Mouse (Mus musculus) heart, embryonic 14.5 days (tissue): ENCODE data around the gene Marcksl1. TPM values are rescaled to one million over a fixed set of nuclear protein-coding genes. Genes with fewer than 3 reads are reported as not detected.
A peak's percentile ranks its signal among the peaks of the same experiment; 100 is the strongest.

Experiments used
- ATAC-seq: fragments of 200-750 bp; cut with Nextera tagmentation; 2 replicates; pipeline ENCODE4 v1.8.0; 2017; ENCODE audit warnings: low read depth, moderate TSS enrichment; ENCODE audit not compliant: insufficient number of reproducible peaks, insufficient read depth, low FRiP score
- H3K27ac ChIP-seq, 2 experiments: fragments of 200-500 bp in 1 of 2; fragments of 300-500 bp in 1 of 2; sonication (generic) in 1 of 2; replicated peaks in 1 of 2; 2 replicates each; pipeline ENCODE4 v1.5.1; 2012 to 2014; ENCODE audit warnings: low read depth in 2 of 2, low read length in 2 of 2, control low read depth in 1 of 2, mild to moderate bottlenecking in 1 of 2, mixed read lengths in 1 of 2; ENCODE audit not compliant: control insufficient read depth in 1 of 2, insufficient read depth in 1 of 2
- H3K27me3 ChIP-seq: fragments of 300-500 bp; sonication (generic); 2 replicates; pipeline ENCODE4 v1.6.1; 2014; ENCODE audit warnings: mild to moderate bottlenecking, low read length, control low read depth; ENCODE audit not compliant: control insufficient read depth, insufficient read depth
- H3K36me3 ChIP-seq: fragments of 300-500 bp; sonication (generic); 2 replicates; pipeline ENCODE4 v1.6.1; 2014; ENCODE audit warnings: mild to moderate bottlenecking, control low read depth, low read length, mixed read lengths; ENCODE audit not compliant: control insufficient read depth, insufficient read depth
- H3K4me1 ChIP-seq, 2 experiments: fragments of 200-500 bp in 1 of 2; fragments of 300-500 bp in 1 of 2; sonication (generic) in 1 of 2; 2 replicates each; pipeline ENCODE4 v1.6.1; 2012 to 2014; ENCODE audit warnings: low read length in 2 of 2, control low read depth in 1 of 2, mixed read lengths in 1 of 2; ENCODE audit not compliant: control insufficient read depth in 2 of 2, insufficient read depth in 2 of 2
- H3K4me2 ChIP-seq: fragments of 300-500 bp; sonication (generic); 2 replicates; pipeline ENCODE4 v1.6.1; 2014; ENCODE audit warnings: mild to moderate bottlenecking, low read length
- H3K4me3 ChIP-seq, 2 experiments: fragments of 200-500 bp in 1 of 2; fragments of 300-500 bp in 1 of 2; sonication (generic) in 1 of 2; 2 replicates each; pipeline ENCODE4 v1.5.1; 2012 to 2014; ENCODE audit warnings: low read length in 2 of 2, mild to moderate bottlenecking in 2 of 2, control low read depth in 1 of 2, low read depth in 1 of 2, moderate library complexity in 1 of 2; ENCODE audit not compliant: control insufficient read depth in 1 of 2, insufficient read depth in 1 of 2
- H3K9ac ChIP-seq: fragments of 300-500 bp; sonication (generic); 2 replicates; pipeline ENCODE4 v1.6.1; 2014; ENCODE audit warnings: mild to moderate bottlenecking, low read length
- H3K9me3 ChIP-seq: fragments of 300-500 bp; sonication (generic); 2 replicates; pipeline ENCODE4 v1.6.1; 2016; ENCODE audit warnings: low read length, control low read depth; ENCODE audit not compliant: control insufficient read depth
- WGBS: fragments of 180-500 bp; shearing (Covaris S2); extraction: QIAGEN DNeasy Blood & Tissue Kit; methylation state at CpG from one replicate; pipeline ENCODE4 v1.1.7; 2014; 5-methylcytosine and 5-hydroxymethylcytosine counted together
- polyA plus RNA-seq: library from polyadenylated mRNA; unstranded; fragments of >200 nt; fragmentation: Nextera tagmentation; extraction: Ambion mirVana; gene quantifications from 2 replicates; pipeline ENCODE4 v1.2.1, GENCODE M21; 2014

Gene Marcksl1
- polyA plus RNA-seq, 1 experiment from 2014 or later = 313 TPM

GRCm38 (mm10) chr4:129511413-129512096, 1.8 kb upstream of the Marcksl1 start:
- 0 out of 2 replicates have a peak overlapping the region, but pooled peaks have one; percentile 11 for H3K9ac ChIP-seq
- H3K9me3 ChIP-seq = no peaks in the 10 kb centered on the region
- peaks cover 16% of the 10 kb centered on the region for H3K36me3 ChIP-seq
- H3K4me1 ChIP-seq = peaks cover 25 to 27% of the 10 kb centered on the region in 2 experiments
- H3K4me2 ChIP-seq = no peak overlapping the region
- peak overlapping the region in 1 of 2 experiments; percentile 12; a peak in 1 of 4 replicates for H3K27ac ChIP-seq
- ATAC-seq = no peak
- 59% methylated on average over 6 of the region's 6 CpGs for WGBS
- no peak overlapping the region for H3K4me3 ChIP-seq
- no peaks in the 10 kb centered on the region for H3K27me3 ChIP-seq

GRCm38 (mm10) chr4:129513891-129514290, 510 bp downstream of the Marcksl1 start:
- H3K4me1 ChIP-seq = peaks cover 15% of the 10 kb centered on the region in 2 experiments
- WGBS = under 1% methylated on average over 40 of the region's 57 CpGs
- peak; percentile 23; the same call in 1 of the 2 replicates for ATAC-seq
- no peaks in the 10 kb centered on the region for H3K27me3 ChIP-seq
- H3K36me3 ChIP-seq = peaks cover 39% of the 10 kb centered on the region
- H3K4me2 ChIP-seq = peak overlapping the region; percentile 73
- H3K9me3 ChIP-seq = no peaks in the 10 kb centered on the region
- peak overlapping the region; percentile 67 to 72 for H3K4me3 ChIP-seq
- peak overlapping the region; percentile 99 for H3K9ac ChIP-seq
- peak overlapping the region; percentile 37 to 82; a peak in 3 of 4 replicates for H3K27ac ChIP-seq

GRCm38 (mm10) chr4:129514300-129514898, 1.0 kb downstream of the Marcksl1 start:
- Histone ChIP-seq H3K9me3 (no peaks in the 10 kb centered on the region), H3K27me3 (no peaks in the 10 kb centered on the region), H3K27ac (peak overlapping the region; percentile 37 to 82; a peak in 3 of 4 replicates), H3K36me3 (peaks cover 44% of the 10 kb centered on the region), H3K4me2 (peak overlapping the region; percentile 73), H3K4me3 (peak overlapping the region; percentile 67 to 72), H3K9ac (peak overlapping the region; percentile 99), H3K4me1 (peaks cover 10 to 11% of the 10 kb centered on the region in 2 experiments)
- ATAC-seq = peak; percentile 59
- 1% methylated on average over 33 of the region's 35 CpGs for WGBS

- H3K36me3 ChIP-seq = peaks cover 68% of the 10 kb centered on the region
- ATAC-seq = no peak
- no peak overlapping the region for H3K4me3 ChIP-seq
- H3K4me1 ChIP-seq = peaks cover 6 to 9% of the 10 kb centered on the region in 2 experiments; a peak in 3 of 4 replicates
- WGBS = 49% methylated on average over 2 of the region's 2 CpGs
- H3K9ac ChIP-seq = no peak overlapping the region
- H3K27me3 ChIP-seq = no peaks in the 10 kb centered on the region
- H3K9me3 ChIP-seq = no peaks in the 10 kb centered on the region
- no peak overlapping the region for H3K27ac ChIP-seq
- H3K4me2 ChIP-seq = no peak overlapping the region
Measured at GRCm38 (mm10) chr4:129516925-129517324, 3.5 kb downstream of the Marcksl1 start.

- 78% methylated on average over 8 of the region's 8 CpGs for WGBS
- H3K4me1 ChIP-seq = peaks cover 2 to 4% of the 10 kb centered on the region in 2 experiments; a peak in 1 of 4 replicates
Measured at GRCm38 (mm10) chr4:129518519-129518918, 5.1 kb downstream of the Marcksl1 start.

GRCm38 (mm10) chr4:129525338-129525737, 12.0 kb downstream of the Marcksl1 start:
- WGBS = 61% methylated on average over 5 of the region's 5 CpGs
- no peak overlapping the region for H3K9ac ChIP-seq
- H3K4me2 ChIP-seq = no peak overlapping the region
- no peaks in the 10 kb centered on the region for H3K9me3 ChIP-seq
- H3K27me3 ChIP-seq = no peaks in the 10 kb centered on the region
- peak overlapping the region; percentile 47 to 55; a peak in 1 of 4 replicates for H3K27ac ChIP-seq
- peaks cover 95% of the 10 kb centered on the region for H3K36me3 ChIP-seq
- peaks cover 3 to 6% of the 10 kb centered on the region in 2 experiments; a peak in 2 of 4 replicates for H3K4me1 ChIP-seq
- no peak overlapping the region for H3K4me3 ChIP-seq
- no peak for ATAC-seq

More at GRCm38 (mm10) chr4:129518519-129518918, 5.1 kb downstream of the Marcksl1 start:
- H3K27me3 ChIP-seq = no peaks in the 10 kb centered on the region
- H3K4me2 ChIP-seq = no peak overlapping the region
- H3K9me3 ChIP-seq = no peaks in the 10 kb centered on the region
- H3K36me3 ChIP-seq = peaks cover 84% of the 10 kb centered on the region
- H3K27ac ChIP-seq = no peak overlapping the region
- H3K9ac ChIP-seq = no peak overlapping the region
- H3K4me3 ChIP-seq = no peak overlapping the region
- no peak for ATAC-seq

GRCm38 (mm10) chr4:129525889-129526288, 12.5 kb downstream of the Marcksl1 start:
- H3K9me3 ChIP-seq = no peaks in the 10 kb centered on the region
- H3K4me1 ChIP-seq = peaks cover 3 to 6% of the 10 kb centered on the region in 2 experiments; a peak in 2 of 4 replicates
- no peak overlapping the region for H3K9ac ChIP-seq
- ATAC-seq = no peak
- 89% methylated on average over 3 of the region's 3 CpGs for WGBS
- H3K36me3 ChIP-seq = peaks cover 95% of the 10 kb centered on the region
- no peaks in the 10 kb centered on the region for H3K27me3 ChIP-seq
- H3K4me2 ChIP-seq = no peak overlapping the region
- no peak overlapping the region for H3K4me3 ChIP-seq
- peak overlapping the region in 1 of 2 experiments; percentile 55; a peak in 1 of 4 replicates for H3K27ac ChIP-seq
